Mouse (Mus musculus) midbrain, embryonic 13.5 days (tissue): Measurements from ENCODE around the gene Ltc4s. TPM values are rescaled to one million over a fixed set of nuclear protein-coding genes. Genes with fewer than 3 reads are reported as not detected.

Experiments
- ATAC-seq: fragments of 200-750 bp; cut with Nextera tagmentation; 2 replicates; pipeline ENCODE4 v1.8.0; 2017; ENCODE audit warnings: mild to moderate bottlenecking, moderate TSS enrichment, moderate library complexity
- H3K27ac ChIP-seq: fragments of 300-500 bp; sonication (generic); 2 replicates; pipeline ENCODE4 v1.5.1; 2015; ENCODE audit warnings: inconsistent platforms, mild to moderate bottlenecking, moderate library complexity
- H3K27me3 ChIP-seq: fragments of 300-500 bp; sonication (generic); 2 replicates; pipeline ENCODE4 v1.6.1; 2015; ENCODE audit warnings: mild to moderate bottlenecking, inconsistent platforms
- H3K36me3 ChIP-seq: fragments of 300-500 bp; sonication (generic); 2 replicates; pipeline ENCODE4 v1.6.1; 2015; ENCODE audit warnings: mild to moderate bottlenecking, inconsistent platforms
- H3K4me1 ChIP-seq: fragments of 300-500 bp; sonication (generic); replicated peaks from 2 replicates; pipeline ENCODE4 v1.6.1; 2015; ENCODE audit warnings: inconsistent platforms
- H3K4me2 ChIP-seq: fragments of 300-500 bp; sonication (generic); replicated peaks from 2 replicates; pipeline ENCODE4 v1.6.1; 2015; ENCODE audit warnings: moderate library complexity, mild to moderate bottlenecking, inconsistent platforms
- H3K4me3 ChIP-seq: fragments of 300-500 bp; sonication (generic); replicated peaks from 2 replicates; pipeline ENCODE4 v1.5.1; 2015; ENCODE audit warnings: mild to moderate bottlenecking, inconsistent platforms
- H3K9ac ChIP-seq: fragments of 300-500 bp; sonication (generic); replicated peaks from 2 replicates; pipeline ENCODE4 v1.6.1; 2015; ENCODE audit warnings: mild to moderate bottlenecking, inconsistent platforms
- H3K9me3 ChIP-seq: fragments of 300-500 bp; sonication (generic); 2 replicates; pipeline ENCODE4 v1.6.1; 2016; ENCODE audit warnings: mild to moderate bottlenecking, inconsistent platforms
- WGBS: fragments of 180-500 bp; shearing (Covaris S2); methylation state at CpG from one replicate; pipeline ENCODE4 v1.1.7; 2015; 5-methylcytosine and 5-hydroxymethylcytosine counted together
- polyA plus RNA-seq: library from polyadenylated mRNA; unstranded; fragments of >200 nt; fragmentation: Nextera tagmentation; extraction: Ambion mirVana; gene quantifications from 2 replicates; pipeline ENCODE4 v1.2.1, GENCODE M21; 2015

Ltc4s gene
- polyA plus RNA-seq, 1 experiment from 2014 or later = 1.2 TPM

- H3K4me3 ChIP-seq = no peak overlapping the region
- H3K27ac ChIP-seq = no peak overlapping the region
- no peak overlapping the region for H3K4me2 ChIP-seq
- peaks cover 55% of the 10 kb centered on the region for H3K36me3 ChIP-seq
- H3K27me3 ChIP-seq = no peaks in the 10 kb centered on the region
- H3K9me3 ChIP-seq = no peaks in the 10 kb centered on the region
- WGBS = 87% methylated on average over 3 of the region's 3 CpGs
- ATAC-seq = no peak
- no peak overlapping the region for H3K9ac ChIP-seq
- H3K4me1 ChIP-seq = no peaks in the 10 kb centered on the region
These were observed 28.6 kb upstream of the Ltc4s start for GRCm38 (mm10) chr11:50266997-50267396.

GRCm38 (mm10) chr11:50265931-50266330 is 27.5 kb upstream of the Ltc4s start:
- Histone ChIP-seq H3K4me1 (no peaks in the 10 kb centered on the region), H3K36me3 (peaks cover 66% of the 10 kb centered on the region), H3K27ac (no peak overlapping the region), H3K9ac (no peak overlapping the region), H3K4me3 (no peak overlapping the region), H3K4me2 (no peak overlapping the region), H3K9me3 (no peaks in the 10 kb centered on the region), H3K27me3 (no peaks in the 10 kb centered on the region)
- ATAC-seq = no peak
- WGBS = 88% methylated on average over 8 of the region's 8 CpGs

GRCm38 (mm10) chr11:50263198-50263597 is 24.8 kb upstream of the Ltc4s start:
- Histone ChIP-seq H3K4me1 (no peaks in the 10 kb centered on the region), H3K4me2 (no peak overlapping the region), H3K36me3 (peaks cover 90% of the 10 kb centered on the region), H3K27me3 (no peaks in the 10 kb centered on the region), H3K4me3 (no peak overlapping the region), H3K27ac (no peak overlapping the region), H3K9ac (no peak overlapping the region), H3K9me3 (no peaks in the 10 kb centered on the region)
- ATAC-seq = no peak
- 89% methylated on average over 3 of the region's 3 CpGs for WGBS

GRCm38 (mm10) chr11:50262020-50262419 is 23.6 kb upstream of the Ltc4s start:
- WGBS = 93% methylated on average over 4 of the region's 4 CpGs
- H3K36me3 ChIP-seq = peaks cover 97% of the 10 kb centered on the region

GRCm38 (mm10) chr11:50258310-50258709 is 19.9 kb upstream of the Ltc4s start:
- Histone ChIP-seq H3K9me3 (no peaks in the 10 kb centered on the region), H3K27ac (no peak overlapping the region), H3K9ac (no peak overlapping the region), H3K4me3 (no peak overlapping the region), H3K4me2 (no peak overlapping the region), H3K4me1 (no peaks in the 10 kb centered on the region), H3K36me3 (peaks cover 75% of the 10 kb centered on the region), H3K27me3 (no peaks in the 10 kb centered on the region)
- WGBS = 86% methylated on average over 7 of the region's 7 CpGs
- ATAC-seq = 0 out of 2 replicates have a peak, but pooled peaks have one; percentile 27

More at GRCm38 (mm10) chr11:50262020-50262419, 23.6 kb upstream of the Ltc4s start:
- Histone ChIP-seq H3K9ac (no peak overlapping the region), H3K4me3 (no peak overlapping the region), H3K27me3 (no peaks in the 10 kb centered on the region), H3K4me2 (no peak overlapping the region), H3K27ac (no peak overlapping the region), H3K4me1 (no peaks in the 10 kb centered on the region), H3K9me3 (no peaks in the 10 kb centered on the region)
- ATAC-seq = no peak

- no peak for ATAC-seq
- peaks cover 58% of the 10 kb centered on the region for H3K36me3 ChIP-seq
These were observed 18.2 kb upstream of the Ltc4s start for GRCm38 (mm10) chr11:50256615-50257014.

GRCm38 (mm10) chr11:50254010-50254580 is 15.7 kb upstream of the Ltc4s start:
- Histone ChIP-seq H3K9me3 (no peaks in the 10 kb centered on the region), H3K4me1 (0 out of 2 replicates have a peak, but pooled peaks cover 3% of the 10 kb centered on the region), H3K4me3 (no peak overlapping the region), H3K4me2 (no peak overlapping the region), H3K27me3 (no peaks in the 10 kb centered on the region), H3K36me3 (peaks cover 33% of the 10 kb centered on the region), H3K9ac (no peak overlapping the region), H3K27ac (no peak overlapping the region)
- no peak for ATAC-seq
- 85% methylated on average over 12 of the region's 12 CpGs for WGBS

More at GRCm38 (mm10) chr11:50256615-50257014, 18.2 kb upstream of the Ltc4s start:
- H3K27ac ChIP-seq = no peak overlapping the region
- H3K4me2 ChIP-seq = no peak overlapping the region
- no peak overlapping the region for H3K9ac ChIP-seq
- WGBS = 93% methylated on average over 7 of the region's 7 CpGs
- no peaks in the 10 kb centered on the region for H3K27me3 ChIP-seq
- H3K9me3 ChIP-seq = no peaks in the 10 kb centered on the region
- H3K4me1 ChIP-seq = 0 out of 2 replicates have a peak, but pooled peaks cover 3% of the 10 kb centered on the region
- no peak overlapping the region for H3K4me3 ChIP-seq

GRCm38 (mm10) chr11:50253393-50253792 is 15.0 kb upstream of the Ltc4s start:
- H3K9me3 ChIP-seq = no peaks in the 10 kb centered on the region
- 0 out of 2 replicates have a peak, but pooled peaks cover 3% of the 10 kb centered on the region for H3K4me1 ChIP-seq
- no peak overlapping the region for H3K4me3 ChIP-seq
- WGBS = 63% methylated on average over 1 of the region's 1 CpGs
- no peak for ATAC-seq
- no peak overlapping the region for H3K27ac ChIP-seq
- no peak overlapping the region for H3K9ac ChIP-seq
- peaks cover 26% of the 10 kb centered on the region for H3K36me3 ChIP-seq
- H3K27me3 ChIP-seq = no peaks in the 10 kb centered on the region
- H3K4me2 ChIP-seq = no peak overlapping the region

- Histone ChIP-seq H3K4me2 (no peak overlapping the region), H3K27ac (no peak overlapping the region), H3K36me3 (peaks cover 20% of the 10 kb centered on the region), H3K9me3 (no peaks in the 10 kb centered on the region), H3K4me1 (0 out of 2 replicates have a peak, but pooled peaks cover 3% of the 10 kb centered on the region), H3K4me3 (no peak overlapping the region), H3K27me3 (no peaks in the 10 kb centered on the region), H3K9ac (no peak overlapping the region)
- WGBS = 82% methylated on average over 11 of the region's 11 CpGs
- ATAC-seq = no peak
These were observed 14.4 kb upstream of the Ltc4s start for GRCm38 (mm10) chr11:50252684-50253265.

GRCm38 (mm10) chr11:50252166-50252565 is 13.8 kb upstream of the Ltc4s start:
- Histone ChIP-seq H3K27me3 (no peaks in the 10 kb centered on the region), H3K9me3 (no peaks in the 10 kb centered on the region), H3K9ac (no peak overlapping the region), H3K4me3 (no peak overlapping the region), H3K4me2 (no peak overlapping the region), H3K4me1 (0 out of 2 replicates have a peak, but pooled peaks cover 3% of the 10 kb centered on the region), H3K27ac (no peak overlapping the region), H3K36me3 (peaks cover 14% of the 10 kb centered on the region)
- WGBS = 70% methylated on average over 3 of the region's 3 CpGs
- no peak for ATAC-seq

- Histone ChIP-seq H3K36me3 (no peaks in the 10 kb centered on the region), H3K9me3 (no peaks in the 10 kb centered on the region), H3K27ac (no peak overlapping the region), H3K9ac (no peak overlapping the region), H3K27me3 (no peaks in the 10 kb centered on the region), H3K4me2 (no peak overlapping the region), H3K4me3 (no peak overlapping the region), H3K4me1 (0 out of 2 replicates have a peak, but pooled peaks cover 3% of the 10 kb centered on the region)
- WGBS = 86% methylated on average over 7 of the region's 7 CpGs
- ATAC-seq = no peak
These were observed 10.2 kb upstream of the Ltc4s start for GRCm38 (mm10) chr11:50248473-50249171.

- Histone ChIP-seq H3K4me3 (no peak overlapping the region), H3K36me3 (no peaks in the 10 kb centered on the region), H3K4me2 (no peak overlapping the region), H3K27me3 (no peaks in the 10 kb centered on the region), H3K27ac (no peak overlapping the region), H3K9me3 (no peaks in the 10 kb centered on the region), H3K9ac (no peak overlapping the region), H3K4me1 (no peaks in the 10 kb centered on the region)
- 77% methylated on average over 5 of the region's 5 CpGs for WGBS
- no peak for ATAC-seq
These were observed 6.9 kb upstream of the Ltc4s start for GRCm38 (mm10) chr11:50245269-50245668.
